ENCODE assay signal across 9 mouse cellular contexts in the genomic region with DNA sequence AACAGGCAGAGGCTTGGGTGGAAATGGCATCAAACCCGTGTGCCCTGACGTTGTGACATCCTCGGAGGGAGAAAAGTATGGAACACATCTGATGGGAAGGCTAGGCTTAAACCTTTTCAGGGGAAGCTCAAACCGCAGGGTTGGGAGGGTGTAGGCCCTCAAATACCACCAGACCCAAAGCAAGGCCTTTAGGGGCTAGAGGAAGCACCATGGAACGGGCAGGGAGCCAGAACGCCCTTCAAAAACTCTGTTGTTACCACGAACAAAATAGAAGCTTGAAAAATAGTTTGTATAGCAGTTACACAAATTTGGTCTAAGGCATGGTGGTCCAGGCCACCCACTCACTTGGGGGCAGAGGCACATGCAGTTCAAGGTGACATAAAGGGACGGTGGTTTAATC. TPM values are rescaled to one million over a fixed set of nuclear protein-coding genes. Genes with fewer than 3 reads are reported as not detected.
DNase-seq lines count a peak whose midpoint lies in the region; ATAC-seq lines count a peak whose summit lies in the region.
"Had no signal": no experiment of that assay in that cellular context is flagged by ENCODE, and none has a peak within 500 bp of the region (broad histone marks: within the 10 kb centered on the region; RNA-seq: fewer than 3 reads in every experiment).

No protein-coding gene starts in this region.

- H3K4me2 ChIP-seq in forebrain, embryonic 12.5 days: peak overlapping the region; percentile 94
- peak overlapping the region; percentile 85 for H3K4me2 ChIP-seq in limb, embryonic 13.5 days (replicated peaks)
- peak overlapping the region; percentile 91 for H3K4me2 ChIP-seq in stomach, embryonic 15.5 days

- peak overlapping the region; percentile 88 for H3K4me3 ChIP-seq in megakaryocyte, embryonic 14.5 days (replicated peaks)
- H3K4me3 ChIP-seq in forebrain, embryonic 12.5 days (replicated peaks): peak overlapping the region; percentile 49
- peak overlapping the region; percentile 45 for H3K4me3 ChIP-seq in limb, embryonic 13.5 days
- H3K4me3 ChIP-seq in stomach, embryonic 15.5 days (replicated peaks): peak overlapping the region; percentile 45

- H3K27me3 ChIP-seq in megakaryocyte, embryonic 14.5 days (replicated peaks): peaks cover 72% of the 10 kb centered on the region
- H3K27me3 ChIP-seq in forebrain, embryonic 12.5 days: peaks cover 41% of the 10 kb centered on the region
- peaks cover 49% of the 10 kb centered on the region for H3K27me3 ChIP-seq in limb, embryonic 13.5 days
- H3K27me3 ChIP-seq in stomach, embryonic 15.5 days (replicated peaks): 0 out of 2 replicates have a peak, but pooled peaks cover 4% of the 10 kb centered on the region

- H3K9ac ChIP-seq in forebrain, embryonic 12.5 days: peak overlapping the region; percentile 62
- H3K9ac ChIP-seq in limb, embryonic 13.5 days: peak overlapping the region; percentile 65; the same call in 1 of the 2 replicates
- no peak overlapping the region for H3K9ac ChIP-seq in stomach, embryonic 15.5 days

- H3K36me3 ChIP-seq in megakaryocyte, embryonic 14.5 days (replicated peaks; ENCODE audit: low read length): no peaks in the 10 kb centered on the region
- H3K36me3 ChIP-seq in forebrain, embryonic 12.5 days (replicated peaks): no peaks in the 10 kb centered on the region
- H3K36me3 ChIP-seq in limb, embryonic 13.5 days: no peaks in the 10 kb centered on the region
- H3K36me3 ChIP-seq in stomach, embryonic 15.5 days: no peaks in the 10 kb centered on the region

- no peak for DNase-seq in cerebellum, adult 8-10 months
- DNase-seq in gastrocnemius, postnatal 36 days: no peak
- no peak for DNase-seq in right cerebral cortex, postnatal 14 days

- H3K9me3 ChIP-seq in megakaryocyte, embryonic 14.5 days: no peaks in the 10 kb centered on the region
- no peaks in the 10 kb centered on the region for H3K9me3 ChIP-seq in forebrain, embryonic 12.5 days
- H3K9me3 ChIP-seq in limb, embryonic 13.5 days: no peaks in the 10 kb centered on the region
- no peaks in the 10 kb centered on the region for H3K9me3 ChIP-seq in stomach, embryonic 15.5 days

- WGBS in forebrain, embryonic 12.5 days: 29% methylated on average over 8 of the region's 8 CpGs
- WGBS in limb, embryonic 13.5 days: 30% methylated on average over 8 of the region's 8 CpGs
- WGBS in stomach, embryonic 15.5 days: 23% methylated on average over 8 of the region's 8 CpGs

- intact Hi-C loops in gastrocnemius, postnatal 36 days (cut with DNase I): no loop called here

- H3K27ac ChIP-seq in forebrain, embryonic 12.5 days: no peak overlapping the region
- H3K27ac ChIP-seq in limb, embryonic 13.5 days: no peak overlapping the region
- no peak overlapping the region for H3K27ac ChIP-seq in stomach, embryonic 15.5 days
- H3K27ac ChIP-seq: macrophage had no signal

- ATAC-seq in megakaryocyte, adult 5-6 weeks (ENCODE audit: poor library complexity, severe bottlenecking): no peak
- ATAC-seq in forebrain, embryonic 12.5 days (ENCODE audit: low FRiP score): no peak
- ATAC-seq in limb, embryonic 13.5 days (ENCODE audit: low FRiP score, low read depth): no peak
- ATAC-seq in stomach, embryonic 15.5 days (ENCODE audit: insufficient read depth, low FRiP score, low read depth): no peak

- peaks cover 17% of the 10 kb centered on the region for H3K4me1 ChIP-seq in megakaryocyte, embryonic 14.5 days
- peaks cover 8% of the 10 kb centered on the region for H3K4me1 ChIP-seq in forebrain, embryonic 12.5 days
- H3K4me1 ChIP-seq in limb, embryonic 13.5 days: peaks cover 10% of the 10 kb centered on the region; the same call in 1 of the 2 replicates
- peaks cover 9% of the 10 kb centered on the region; the same call in 1 of the 2 replicates for H3K4me1 ChIP-seq in stomach, embryonic 15.5 days

RNA-seq across cellular contexts. Expression of a gene that starts 0.4 kb away (rescaled TPM):
- 0.34 TPM in 1 of 2 replicates, not detected in the other for polyA plus RNA-seq in megakaryocyte, embryonic 14.5 days (2012; ENCODE audit: insufficient read depth, low replicate concordance)
- total RNA-seq in megakaryocyte, adult 5-6 weeks (2015): not detected in 2 replicates
- not detected in 2 replicates for total RNA-seq in megakaryocyte, adult 5-6 weeks (2017)
- not detected in 2 replicates for polyA plus RNA-seq in forebrain, embryonic 12.5 days (2016; fragmentation: Nextera tagmentation; extraction: Ambion mirVana)
- polyA plus RNA-seq in limb, embryonic 13.5 days (2015; fragmentation: Nextera tagmentation; extraction: Ambion mirVana): not detected in 2 replicates
- not detected in 2 replicates for polyA plus RNA-seq in stomach, embryonic 15.5 days (2015; fragmentation: Nextera tagmentation; extraction: Ambion mirVana)
- total RNA-seq in gastrocnemius, postnatal 36 days (2021): not detected
- polyA plus RNA-seq: macrophage had no signal

RNA-seq across cellular contexts. Expression of a gene that starts 56.2 kb away (rescaled TPM):
- polyA plus RNA-seq in megakaryocyte, embryonic 14.5 days (2012; ENCODE audit: insufficient read depth, low replicate concordance): not detected in 2 replicates
- 0.40 TPM in 1 of 2 replicates, not detected in the other for total RNA-seq in megakaryocyte, adult 5-6 weeks (2015)
- not detected in 2 replicates for total RNA-seq in megakaryocyte, adult 5-6 weeks (2017)
- polyA plus RNA-seq in forebrain, embryonic 12.5 days (2016; fragmentation: Nextera tagmentation; extraction: Ambion mirVana): not detected in 2 replicates
- polyA plus RNA-seq in limb, embryonic 13.5 days (2015; fragmentation: Nextera tagmentation; extraction: Ambion mirVana): not detected in 2 replicates
- polyA plus RNA-seq in stomach, embryonic 15.5 days (2015; fragmentation: Nextera tagmentation; extraction: Ambion mirVana): not detected in 2 replicates
- total RNA-seq in gastrocnemius, postnatal 36 days (2021): not detected
- polyA plus RNA-seq: macrophage had no signal
